Mouse (Mus musculus) testis, adult 2 months (tissue): ENCODE data around the gene Zkscan5. TPM values are rescaled to one million over a fixed set of nuclear protein-coding genes. Genes with fewer than 3 reads are reported as not detected.

Source experiments
- H3K27ac ChIP-seq: fragments of 200-500 bp; 2 replicates; pipeline ENCODE4 v1.5.1; 2012; ENCODE audit warnings: low read depth, low read length; ENCODE audit not compliant: control insufficient read depth, insufficient read depth
- H3K27me3 ChIP-seq: fragments of 200-500 bp; 2 replicates; pipeline ENCODE4 v1.6.1; 2012; ENCODE audit warnings: mild to moderate bottlenecking, low read length, moderate library complexity; ENCODE audit not compliant: control insufficient read depth, insufficient read depth
- H3K36me3 ChIP-seq: fragments of 200-500 bp; 2 replicates; pipeline ENCODE4 v1.6.1; 2012; ENCODE audit warnings: mild to moderate bottlenecking, low read length; ENCODE audit not compliant: control insufficient read depth, insufficient read depth
- H3K4me1 ChIP-seq: fragments of 200-500 bp; 2 replicates; pipeline ENCODE4 v1.6.1; 2012; ENCODE audit warnings: low read length; ENCODE audit not compliant: control insufficient read depth, insufficient read depth
- H3K4me3 ChIP-seq: fragments of 200-500 bp; 2 replicates; pipeline ENCODE4 v1.5.1; 2012; ENCODE audit warnings: low read depth, mild to moderate bottlenecking, low read length, moderate library complexity, mixed read lengths; ENCODE audit not compliant: control insufficient read depth
- CTCF ChIP-seq: fragments of 200-500 bp; IDR thresholded peaks from 2 replicates; pipeline ENCODE4 v1.5.1; 2012; ENCODE audit warnings: low read depth, mild to moderate bottlenecking, inconsistent platforms, low read length, moderate library complexity; ENCODE audit not compliant: control insufficient read depth, insufficient read depth, insufficient replicate concordance
- POLR2A ChIP-seq: fragments of 200-500 bp; IDR thresholded peaks from 2 replicates; pipeline ENCODE4 v1.6.1; 2012; ENCODE audit warnings: low read depth, mild to moderate bottlenecking, inconsistent platforms, low read length, moderate library complexity; ENCODE audit not compliant: control insufficient read depth
- polyA plus RNA-seq: library from polyadenylated mRNA; depleted of rRNA; stranded (reverse); fragments of >200 nt; gene quantifications from 2 replicates; pipeline ENCODE4 v1.2.3, GENCODE M21; 2012; rRNA removed

Gene Zkscan5
- polyA plus RNA-seq: 8.2 and 9.4 TPM in 2 replicates

DNA sequence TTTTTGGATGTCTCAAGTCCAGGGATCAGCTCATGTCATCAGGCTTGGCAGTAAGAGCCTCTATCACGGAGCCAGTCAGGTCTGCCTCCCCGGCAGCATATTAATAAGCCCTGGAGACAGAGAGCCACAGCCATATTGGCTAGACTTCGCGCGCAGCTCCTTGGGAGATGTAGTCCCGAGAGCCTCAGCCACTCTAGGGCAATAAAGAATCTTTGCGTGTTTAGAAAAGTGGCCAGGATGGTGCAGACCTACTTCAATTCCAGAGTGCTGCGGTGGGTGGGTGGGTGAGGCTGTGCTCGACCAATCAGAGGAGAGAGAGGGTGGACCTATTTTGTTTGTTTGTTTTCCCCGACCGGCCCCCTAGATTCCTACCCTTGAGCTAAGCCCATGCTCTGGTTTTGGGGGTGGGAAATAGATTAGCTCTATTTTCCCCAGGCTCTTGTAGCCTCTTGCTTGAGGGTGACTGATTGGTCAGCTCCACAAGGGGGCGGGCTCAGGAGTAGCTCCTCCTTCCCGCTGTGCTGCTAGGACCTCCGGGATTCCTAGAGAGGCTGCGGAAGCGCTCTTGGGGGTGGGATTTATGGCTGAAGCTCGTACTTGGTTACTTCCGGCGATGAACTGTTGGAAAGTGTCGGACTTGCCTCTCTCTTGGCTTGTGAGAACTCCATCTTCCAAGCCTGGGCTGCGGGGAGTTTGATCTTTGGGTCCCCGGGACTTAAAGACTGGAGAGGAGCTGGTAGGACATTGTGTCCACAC, at the start of gene Zkscan5:
TSS of gene Zkscan5 (plus strand) at position 627 of the 756 bp plus-strand sequence.
- Histone ChIP-seq H3K27ac (peak within 1 kb of the TSS; percentile 81), H3K36me3 (0 out of 2 replicates have a peak, but pooled peaks cover 1% of the 10 kb centered on the region), H3K4me3 (peak within 1 kb of the TSS; percentile 92)

GRCm38 (mm10) chr5:145161361-145161760, 43.0 kb upstream of the Zkscan5 start:
- Histone ChIP-seq H3K36me3 (peaks cover 2% of the 10 kb centered on the region), H3K4me3 (no peak overlapping the region), H3K27ac (no peak overlapping the region), H3K4me1 (peaks cover 11% of the 10 kb centered on the region), H3K27me3 (no peaks in the 10 kb centered on the region)
- no peak for TF ChIP-seq POLR2A
- no peak for TF ChIP-seq CTCF

More for the DNA sequence above, at the start of gene Zkscan5:
- Histone ChIP-seq H3K27me3 (no peaks in the 10 kb centered on the region), H3K4me1 (peaks cover 11% of the 10 kb centered on the region)
- no peak for TF ChIP-seq CTCF
- peak; percentile 71 for TF ChIP-seq POLR2A

DNA sequence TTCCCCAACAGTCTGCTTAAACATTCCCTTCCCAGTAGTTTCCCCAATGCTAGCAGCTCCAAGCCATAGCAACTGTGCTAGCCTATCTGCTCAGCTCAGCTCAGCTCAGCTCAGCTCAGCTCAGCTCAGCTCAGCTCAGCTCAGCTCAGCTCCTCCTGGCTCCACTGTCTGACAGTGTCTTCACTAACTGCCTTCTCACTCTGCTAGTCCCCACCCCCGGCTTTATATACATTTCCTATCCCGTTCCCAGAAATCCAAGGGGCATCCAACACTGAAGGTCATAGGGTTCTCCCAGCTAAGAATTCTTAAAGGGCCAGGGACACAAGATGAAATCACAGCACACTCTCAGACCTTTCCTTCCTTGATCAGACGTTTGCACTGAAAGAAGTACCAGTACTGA, 39.7 kb upstream of the Zkscan5 start:
- no peak overlapping the region for H3K27ac ChIP-seq
- no peaks in the 10 kb centered on the region for H3K27me3 ChIP-seq
- no peak for TF ChIP-seq POLR2A
- TF ChIP-seq CTCF: no peak
- H3K36me3 ChIP-seq: peaks cover 2% of the 10 kb centered on the region
- H3K4me3 ChIP-seq: no peak overlapping the region
- H3K4me1 ChIP-seq: peaks cover 14% of the 10 kb centered on the region

DNA sequence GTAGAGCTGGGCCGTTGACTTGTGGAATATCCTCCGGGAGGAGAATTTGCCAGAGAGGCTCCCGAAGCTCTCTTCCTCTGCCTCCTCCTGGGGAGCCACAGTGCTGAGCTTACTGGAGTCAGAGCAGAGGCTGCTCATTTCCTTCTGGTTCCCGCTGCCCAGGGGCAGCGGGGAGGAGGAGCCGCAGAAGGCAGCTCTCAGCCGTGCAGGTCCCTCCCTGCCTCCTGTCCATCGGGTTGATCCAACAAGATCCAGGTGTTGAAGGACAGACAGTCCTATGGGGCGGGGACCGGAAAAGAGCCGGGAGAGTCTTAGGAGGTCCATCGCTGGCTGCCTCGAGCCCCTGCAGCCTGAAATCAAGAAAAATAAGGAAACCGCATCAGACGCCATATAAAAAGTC, 39.2 kb upstream of the Zkscan5 start:
- Histone ChIP-seq H3K4me3 (no peak overlapping the region), H3K4me1 (peaks cover 14% of the 10 kb centered on the region), H3K27me3 (no peaks in the 10 kb centered on the region), H3K36me3 (peaks cover 2% of the 10 kb centered on the region), H3K27ac (no peak overlapping the region)
- TF ChIP-seq POLR2A: no peak
- no peak for TF ChIP-seq CTCF

GRCm38 (mm10) chr5:145166536-145167305, 37.6 kb upstream of the Zkscan5 start, which contains the start of the genes Ptcd1 and Cpsf4:
Gene Ptcd1, minus strand, starts transcription at chr5:145167108.
Gene Cpsf4, plus strand, starts transcription at chr5:145167213.
- peak within 1 kb of the TSS; percentile 98 for H3K4me3 ChIP-seq
- peak within 1 kb of the TSS; percentile 90 for H3K27ac ChIP-seq
- H3K4me1 ChIP-seq: peaks cover 14% of the 10 kb centered on the region
- H3K27me3 ChIP-seq: no peaks in the 10 kb centered on the region
- peaks cover 1% of the 10 kb centered on the region; the same call in 1 of the 2 replicates for H3K36me3 ChIP-seq
- TF ChIP-seq POLR2A (peak; percentile 93), CTCF (no peak)

DNA sequence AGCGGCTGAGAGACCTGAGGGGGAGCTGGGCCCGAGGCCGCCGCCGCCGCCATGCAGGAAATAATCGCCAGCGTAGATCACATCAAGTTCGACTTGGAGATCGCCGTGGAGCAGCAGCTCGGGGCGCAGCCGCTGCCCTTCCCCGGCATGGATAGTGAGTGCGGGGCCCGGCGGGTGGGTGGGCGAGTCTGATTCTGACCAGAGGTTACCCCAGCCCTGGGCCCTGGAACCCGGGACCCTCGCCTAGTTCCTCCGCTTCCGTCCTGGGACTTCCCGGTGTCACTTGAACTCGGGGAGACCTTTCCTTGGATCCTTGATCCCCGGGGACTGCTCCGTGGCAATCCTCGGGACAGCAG, 37.1 kb upstream of the Zkscan5 start:
- H3K36me3 ChIP-seq: no peaks in the 10 kb centered on the region; the same call in 1 of the 2 replicates
- no peak for TF ChIP-seq CTCF
- TF ChIP-seq POLR2A: no peak
- H3K27ac ChIP-seq: peak overlapping the region; percentile 89
- H3K27me3 ChIP-seq: no peaks in the 10 kb centered on the region
- H3K4me3 ChIP-seq: peak overlapping the region; percentile 98
- H3K4me1 ChIP-seq: peaks cover 14% of the 10 kb centered on the region

- Histone ChIP-seq H3K4me1 (no peaks in the 10 kb centered on the region), H3K4me3 (no peak overlapping the region), H3K27ac (no peak overlapping the region), H3K36me3 (peaks cover 3% of the 10 kb centered on the region), H3K27me3 (no peaks in the 10 kb centered on the region)
- no peak for TF ChIP-seq CTCF
- no peak for TF ChIP-seq POLR2A
Observed at GRCm38 (mm10) chr5:145178461-145178980, 25.8 kb upstream of the Zkscan5 start.
